Mouse (Mus musculus) heart, postnatal 0 days (tissue): ENCODE measurements around the gene C1galt1.

Experiments used
- CTCF ChIP-seq: IDR thresholded peaks from 2 replicates; pipeline ENCODE4 v1.5.1; 2016; ENCODE audit warnings: antibody characterized with exemption, control low read depth, low read depth
- EP300 ChIP-seq: IDR thresholded peaks from 2 replicates; pipeline ENCODE4 v1.6.1; 2016; ENCODE audit warnings: antibody characterized with exemption, low read depth

GRCm38 (mm10) chr6:7816233-7816632 is 28.4 kb upstream of the C1galt1 start:
- TF ChIP-seq CTCF (no peak), EP300 (no peak)
